Mouse (Mus musculus): ENCODE measurements around the gene Spint5. TPM values are rescaled to one million over a fixed set of nuclear protein-coding genes. Genes with fewer than 3 reads are reported as not detected.
A peak's percentile ranks its signal among the peaks of the same experiment; 100 is the strongest.

The Spint5 gene
- total and polyA plus RNA-seq, 3 experiments = not detected

GRCm38 (mm10) chr2:164673987-164674386 is 41.1 kb upstream of the Spint5 start, which contains the start of gene Wfdc11:
Wfdc11 (minus strand) TSS chr2:164674087.
- Histone ChIP-seq H3K36me3 (ENCODE audit: control insufficient read depth in 1 of 2, insufficient read depth in 2 of 2, low read length in 2 of 2) (peaks cover 0 to 22% of the 10 kb centered on the region in 2 experiments; a peak in 2 of 4 replicates), H3K27me3 (ENCODE audit: control insufficient read depth in 1 of 2, insufficient read depth in 2 of 2, low read length in 2 of 2) (no peaks in the 10 kb centered on the region; a peak in 1 of 4 replicates), H3K4me1 (ENCODE audit: control insufficient read depth in 1 of 2, insufficient read depth in 2 of 2, low read length in 2 of 2) (peaks cover 24 to 28% of the 10 kb centered on the region in 2 experiments), H3K4me3 (ENCODE audit: control insufficient read depth in 1 of 2, insufficient read depth in 1 of 2, low read depth in 2 of 2, low read length in 2 of 2) (no peak within 1 kb of the TSS), H3K9me3 (replicated peaks; ENCODE audit: insufficient read depth, low read length) (no peaks in the 10 kb centered on the region), H3K79me2 (ENCODE audit: control insufficient read depth, insufficient read depth, low read length, poor library complexity) (no peaks in the 10 kb centered on the region), H3K9ac (ENCODE audit: control insufficient read depth, low read depth, low read length, poor library complexity, severe bottlenecking) (no peak within 1 kb of the TSS), H3K27ac (ENCODE audit: control insufficient read depth, low read depth, low read length) (no peak within 1 kb of the TSS)
- TF ChIP-seq NELFE (IDR thresholded peaks at IDR 0.05; ENCODE audit: low read depth, low read length) (no peak), E2F4 (IDR thresholded peaks at IDR 0.05; ENCODE audit: borderline replicate concordance, low read depth, low read length) (no peak), MAFK (IDR thresholded peaks at IDR 0.05; ENCODE audit: borderline replicate concordance, low read depth, low read length) (no peak), HCFC1 (IDR thresholded peaks at IDR 0.05; ENCODE audit: low read depth, low read length) (no peak), POLR2A (IDR thresholded peaks at IDR 0.05; ENCODE audit: control insufficient read depth in 1 of 2, insufficient read depth in 1 of 2, low read depth in 1 of 2, low read length in 2 of 2, poor library complexity in 1 of 2) (no peak), ZKSCAN1 (IDR thresholded peaks at IDR 0.05; ENCODE audit: low read depth, low read length) (no peak), BHLHE40 (IDR thresholded peaks at IDR 0.05; ENCODE audit: borderline replicate concordance, low read depth, low read length) (no peak), JUND (IDR thresholded peaks at IDR 0.05; ENCODE audit: low read depth, low read length) (no peak), MYB (IDR thresholded peaks at IDR 0.05; ENCODE audit: low read depth, low read length) (no peak), USF1 (IDR thresholded peaks at IDR 0.05; ENCODE audit: low read depth, low read length) (no peak), SMC3 (IDR thresholded peaks at IDR 0.05; ENCODE audit: low read depth, low read length) (no peak), ETS1 (IDR thresholded peaks at IDR 0.05; ENCODE audit: low read depth, low read length) (no peak)
- DNase-seq (ENCODE audit: low read depth, low spot score) = no peak

DNA sequence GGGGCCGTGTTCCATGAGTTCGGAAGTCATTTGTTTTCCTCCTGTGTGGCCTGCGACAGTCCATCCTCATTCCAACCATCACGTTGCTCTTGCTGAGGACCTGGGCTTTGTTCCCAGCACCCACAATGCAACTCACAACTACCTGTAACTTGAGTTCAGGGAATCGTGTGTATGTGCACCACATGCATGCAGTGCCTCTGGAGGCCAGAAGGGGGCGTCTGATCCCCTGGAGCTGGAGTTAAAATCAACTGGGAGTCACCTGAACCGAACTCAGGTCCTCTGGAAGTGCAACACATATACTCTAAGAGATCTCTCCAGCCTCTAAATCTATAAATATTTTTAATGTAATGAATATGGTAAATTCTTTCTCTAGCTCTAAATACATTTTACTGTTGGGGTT is 39.0 kb upstream of the Spint5 start:
- peaks cover 0 to 18% of the 10 kb centered on the region in 2 experiments; a peak in 2 of 4 replicates for H3K36me3 ChIP-seq (ENCODE audit: control insufficient read depth in 1 of 2, insufficient read depth in 2 of 2, low read length in 2 of 2)
- H3K4me3 ChIP-seq (ENCODE audit: control insufficient read depth in 1 of 2, insufficient read depth in 1 of 2, low read depth in 2 of 2, low read length in 2 of 2) = no peak overlapping the region
- no peaks in the 10 kb centered on the region; the same call in 1 of the 2 replicates for H3K79me2 ChIP-seq (ENCODE audit: control insufficient read depth, insufficient read depth, low read length, poor library complexity)
- H3K9me3 ChIP-seq (replicated peaks; ENCODE audit: insufficient read depth, low read length) = no peaks in the 10 kb centered on the region
- no peaks in the 10 kb centered on the region; a peak in 1 of 4 replicates for H3K27me3 ChIP-seq (ENCODE audit: control insufficient read depth in 1 of 2, insufficient read depth in 2 of 2, low read length in 2 of 2)
- H3K4me1 ChIP-seq (ENCODE audit: control insufficient read depth in 1 of 2, insufficient read depth in 2 of 2, low read length in 2 of 2) = peaks cover 20% of the 10 kb centered on the region in 2 experiments
- peak; percentile 14 for DNase-seq (ENCODE audit: low read depth, low spot score)
- H3K9ac ChIP-seq (ENCODE audit: control insufficient read depth, low read depth, low read length, poor library complexity, severe bottlenecking) = no peak overlapping the region
- H3K27ac ChIP-seq (ENCODE audit: control insufficient read depth, low read depth, low read length) = no peak overlapping the region
- TF ChIP-seq TCF12 (IDR thresholded peaks at IDR 0.05; ENCODE audit: low read depth, low read length) (0 out of 2 replicates have a peak, but pooled peaks have one; percentile 23), CTCF (IDR thresholded peaks at IDR 0.05 in 2 of 3, conservative IDR thresholded peaks at IDR 0.05 in 1 of 3; ENCODE audit: control insufficient read depth in 1 of 3, insufficient read depth in 1 of 3, low read depth in 2 of 3, low read length in 3 of 3, poor library complexity in 1 of 3, severe bottlenecking in 1 of 3) (peak; percentile 55 to 63 (median 62)), GABPA (IDR thresholded peaks at IDR 0.05; ENCODE audit: low read depth, low read length) (no peak), SMC3 (IDR thresholded peaks at IDR 0.05; ENCODE audit: low read depth, low read length) (no peak), EP300 (IDR thresholded peaks at IDR 0.05; ENCODE audit: low read depth in 1 of 2, low read length in 2 of 2) (peak in 1 of 2 experiments; percentile 21; a peak in 1 of 4 replicates), POLR2AphosphoS2 (IDR thresholded peaks at IDR 0.05; ENCODE audit: low read length) (no peak), ZMIZ1 (IDR thresholded peaks at IDR 0.05; ENCODE audit: low read depth, low read length) (no peak), MXI1 (IDR thresholded peaks at IDR 0.05; ENCODE audit: low read depth, low read length) (no peak), TBP (IDR thresholded peaks at IDR 0.05; ENCODE audit: low read depth, low read length) (no peak)

All from MEL (cell line).